Comparison of ENCODE assay signal across 8 mouse cellular contexts in the genomic region with DNA sequence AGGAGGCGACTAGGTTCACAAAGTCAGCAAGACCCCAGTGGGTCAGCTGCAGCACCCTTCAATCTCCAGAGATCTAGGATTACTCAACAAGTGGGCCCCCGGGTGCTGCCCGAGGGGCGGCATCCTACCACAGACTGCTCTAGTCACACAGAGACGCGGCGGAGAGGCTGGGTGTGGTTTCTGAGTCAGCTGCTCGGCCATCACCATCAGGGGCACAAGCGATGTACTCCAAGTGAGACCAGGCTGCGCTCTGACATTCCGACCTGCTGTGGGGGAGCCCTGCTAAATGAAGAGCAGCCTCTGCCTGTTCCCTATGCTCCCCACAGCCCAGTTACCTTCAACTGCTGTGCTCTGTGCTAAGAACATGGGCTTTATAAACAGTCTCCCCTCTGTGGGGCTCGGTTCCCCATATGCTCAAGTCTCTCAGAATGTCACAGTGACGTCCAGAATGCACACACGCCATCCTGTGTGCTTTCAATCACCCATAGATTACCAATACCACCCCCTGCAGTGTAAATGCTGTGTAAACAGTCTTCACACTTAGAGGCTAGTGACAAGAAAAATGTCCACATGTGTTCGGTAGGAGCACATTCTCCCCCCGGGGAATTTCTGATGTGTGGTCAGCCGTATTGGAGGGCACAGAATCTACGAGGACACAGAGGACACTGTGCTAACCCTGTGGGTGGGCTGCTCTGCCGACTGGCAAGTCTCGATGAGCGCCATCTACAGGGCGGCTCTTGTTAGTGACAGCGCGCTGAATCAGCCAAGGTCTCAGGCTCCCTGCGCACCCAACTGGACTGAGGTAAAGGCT. TPM values are rescaled to one million over a fixed set of nuclear protein-coding genes. Genes with fewer than 3 reads are reported as not detected.
DNase-seq lines count a peak whose midpoint lies in the region; ATAC-seq and TF ChIP-seq lines count a peak whose summit lies in the region.

No protein-coding gene starts in this region.

- H3K9ac ChIP-seq in embryonic facial prominence, embryonic 13.5 days: peak overlapping the region; percentile 32; the same call in 1 of the 2 replicates
- no peak overlapping the region for H3K9ac ChIP-seq in heart, postnatal 0 days (replicated peaks; ENCODE audit: low read depth, low read length)
- no peak overlapping the region; the same call in 1 of the 2 replicates for H3K9ac ChIP-seq in lung, embryonic 16.5 days (ENCODE audit: low read length)

- no peaks in the 10 kb centered on the region for H3K36me3 ChIP-seq in E14TG2a.4 (ENCODE audit: insufficient read depth, low read length)
- H3K36me3 ChIP-seq in embryonic facial prominence, embryonic 13.5 days: no peaks in the 10 kb centered on the region
- H3K36me3 ChIP-seq in heart, postnatal 0 days (replicated peaks; ENCODE audit: control insufficient read depth, insufficient read depth, low read length): no peaks in the 10 kb centered on the region
- no peaks in the 10 kb centered on the region for H3K36me3 ChIP-seq in lung, embryonic 16.5 days (ENCODE audit: control insufficient read depth, insufficient read depth, low read length)

- no peak overlapping the region for H3K27ac ChIP-seq in embryonic facial prominence, embryonic 13.5 days
- no peak overlapping the region for H3K27ac ChIP-seq in heart, postnatal 0 days (ENCODE audit: low read depth)
- no peak overlapping the region for H3K27ac ChIP-seq in lung, embryonic 16.5 days (ENCODE audit: low read length)

- TF ChIP-seq CTCF in E14TG2a.4 (conservative IDR thresholded peaks at IDR 0.05; ENCODE audit: low read length): peak; percentile 80
- TF ChIP-seq CTCF in heart, postnatal 0 days (IDR thresholded peaks at IDR 0.05; ENCODE audit: low read depth): peak; percentile 70

- 39% methylated on average over 25 of the region's 25 CpGs for WGBS in embryonic facial prominence, embryonic 13.5 days
- WGBS in heart, postnatal 0 days: 44% methylated on average over 25 of the region's 25 CpGs
- WGBS in lung, embryonic 16.5 days: 44% methylated on average over 25 of the region's 25 CpGs

- H3K27me3 ChIP-seq in E14TG2a.4 (ENCODE audit: insufficient read depth, low read length): peaks cover 8% of the 10 kb centered on the region
- no peaks in the 10 kb centered on the region for H3K27me3 ChIP-seq in embryonic facial prominence, embryonic 13.5 days
- no peaks in the 10 kb centered on the region for H3K27me3 ChIP-seq in heart, postnatal 0 days (ENCODE audit: control insufficient read depth, insufficient read depth, low read length)
- H3K27me3 ChIP-seq in lung, embryonic 16.5 days (ENCODE audit: control insufficient read depth, insufficient read depth, low read depth, low read length): no peaks in the 10 kb centered on the region

- TF ChIP-seq EP300 in heart, postnatal 0 days (IDR thresholded peaks at IDR 0.05; ENCODE audit: low read depth): no peak

- DNase-seq in adrenal gland, postnatal 25 days: peak; percentile 82
- DNase-seq in heart, postnatal 0 days (ENCODE audit: low spot score): peak; percentile 81
- peak; percentile 76 to 80 for DNase-seq in kidney, postnatal 25 days
- DNase-seq in ovary, postnatal 36 days (ENCODE audit: low spot score): peak; percentile 76
- DNase-seq in thymus, postnatal 25 days: peak; percentile 78

- H3K9me3 ChIP-seq in E14TG2a.4 (ENCODE audit: low read length): no peaks in the 10 kb centered on the region
- H3K9me3 ChIP-seq in embryonic facial prominence, embryonic 13.5 days: no peaks in the 10 kb centered on the region
- H3K9me3 ChIP-seq in heart, postnatal 0 days (replicated peaks; ENCODE audit: control insufficient read depth, low read length): no peaks in the 10 kb centered on the region
- no peaks in the 10 kb centered on the region for H3K9me3 ChIP-seq in lung, embryonic 16.5 days (ENCODE audit: control insufficient read depth, low read length)

- no peak overlapping the region for H3K4me3 ChIP-seq in E14TG2a.4 (replicated peaks; ENCODE audit: low read length)
- no peak overlapping the region for H3K4me3 ChIP-seq in embryonic facial prominence, embryonic 13.5 days
- H3K4me3 ChIP-seq in heart, postnatal 0 days (ENCODE audit: low read depth, low read length): no peak overlapping the region
- H3K4me3 ChIP-seq in lung, embryonic 16.5 days (ENCODE audit: low read length): no peak overlapping the region

- peak overlapping the region; percentile 7 for H3K4me2 ChIP-seq in embryonic facial prominence, embryonic 13.5 days
- no peak overlapping the region for H3K4me2 ChIP-seq in heart, postnatal 0 days (ENCODE audit: low read depth, low read length)
- H3K4me2 ChIP-seq in lung, embryonic 16.5 days (ENCODE audit: low read depth, low read length): no peak overlapping the region

- ATAC-seq in embryonic facial prominence, embryonic 13.5 days (ENCODE audit: insufficient number of reproducible peaks, insufficient read depth, low FRiP score, low TSS enrichment, low read depth): no peak
- ATAC-seq in heart, postnatal 0 days (ENCODE audit: insufficient read depth, low read depth): peak; percentile 60
- ATAC-seq in lung, embryonic 16.5 days (ENCODE audit: low read depth): peak; percentile 48; the same call in 1 of the 2 replicates

- H3K4me1 ChIP-seq in E14TG2a.4 (replicated peaks; ENCODE audit: low read depth, low read length): peaks cover 73% of the 10 kb centered on the region
- peaks cover 47% of the 10 kb centered on the region for H3K4me1 ChIP-seq in embryonic facial prominence, embryonic 13.5 days
- H3K4me1 ChIP-seq in heart, postnatal 0 days (ENCODE audit: control insufficient read depth, insufficient read depth): 0 out of 2 replicates have a peak, but pooled peaks cover 7% of the 10 kb centered on the region
- H3K4me1 ChIP-seq in lung, embryonic 16.5 days (replicated peaks; ENCODE audit: control insufficient read depth, insufficient read depth, low read length): peaks cover 36% of the 10 kb centered on the region

RNA-seq across cellular contexts. Expression of gene Tbc1d16, which starts 41.1 kb away (rescaled TPM):
- 12.7 and 14.3 TPM in 2 replicates for total RNA-seq in adrenal gland, postnatal 25 days (2021)
- 22.7 and 24.9 TPM in 2 replicates for polyA plus RNA-seq in embryonic facial prominence, embryonic 13.5 days (2015; fragmentation: Nextera tagmentation; extraction: Ambion mirVana)
- total RNA-seq in heart, postnatal 0 days (2014; rRNA removed; ENCODE audit: low replicate concordance): 46.4 and 50.8 TPM in 2 replicates
- polyA plus RNA-seq in heart, postnatal 0 days (2015; fragmentation: Nextera tagmentation; extraction: Ambion mirVana): 12.4 and 12.9 TPM in 2 replicates
- 19.4 and 20.0 TPM in 2 replicates for polyA plus RNA-seq in lung, embryonic 16.5 days (2015; fragmentation: Nextera tagmentation; extraction: Ambion mirVana)

RNA-seq across cellular contexts. Expression of gene Ccdc40, which starts 41.2 kb away (rescaled TPM):
- total RNA-seq in adrenal gland, postnatal 25 days (2021): 0.29 and 1.7 TPM in 2 replicates
- polyA plus RNA-seq in embryonic facial prominence, embryonic 13.5 days (2015; fragmentation: Nextera tagmentation; extraction: Ambion mirVana): 6.7 and 7.1 TPM in 2 replicates
- total RNA-seq in heart, postnatal 0 days (2014; rRNA removed; ENCODE audit: low replicate concordance): 0.39 TPM in 1 of 2 replicates, not detected in the other
- polyA plus RNA-seq in heart, postnatal 0 days (2015; fragmentation: Nextera tagmentation; extraction: Ambion mirVana): 0.62 and 0.68 TPM in 2 replicates
- polyA plus RNA-seq in lung, embryonic 16.5 days (2015; fragmentation: Nextera tagmentation; extraction: Ambion mirVana): 6.3 and 9.2 TPM in 2 replicates
